Mouse (Mus musculus): ENCODE data around the gene Aes.

Aes gene

GRCm38 (mm10) chr10:81565257-81566228 is 6.3 kb downstream of the Aes start:
- in situ Hi-C loops (cut with MboI, MseI) = loop anchor here (5.0 kb wide), 1 partner anchor 37 kb away; the partner anchor contains the start of gene Tle6

GRCm38 (mm10) chr10:81568381-81569191 is 9.3 kb downstream of the Aes start:
- in situ Hi-C loops (cut with MboI, MseI) = loop anchor here (5.0 kb wide), 1 partner anchor 34 kb away; the partner anchor contains the start of gene Tle6

GRCm38 (mm10) chr10:81569507-81570237 is 10.4 kb downstream of the Aes start:
- in situ Hi-C loops (cut with MboI, MseI) = loop anchor here (5.0 kb wide), 1 partner anchor 33 kb away; the partner anchor contains the start of gene Tle6

- in situ Hi-C loops (cut with MboI, MseI) = no loop called here
These were observed 11.0 kb downstream of the Aes start for GRCm38 (mm10) chr10:81570238-81570800.

- in situ Hi-C loops (cut with MboI, MseI) = no loop called here
These were observed 11.7 kb downstream of the Aes start for GRCm38 (mm10) chr10:81570831-81571500.

- in situ Hi-C loops (cut with MboI, MseI) = no loop called here
These were observed 12.2 kb downstream of the Aes start for GRCm38 (mm10) chr10:81571501-81571876.

GRCm38 (mm10) chr10:81572133-81572671 is 12.9 kb downstream of the Aes start:
- in situ Hi-C loops (cut with MboI, MseI) = no loop called here

- in situ Hi-C loops (cut with MboI, MseI) = no loop called here
These were observed 13.7 kb downstream of the Aes start for GRCm38 (mm10) chr10:81572975-81573374.

GRCm38 (mm10) chr10:81574081-81575056 is 15.1 kb downstream of the Aes start, which contains the start of gene Tle2:
Gene Tle2, plus strand, starts transcription at chr10:81574561.
- in situ Hi-C loops (cut with MboI, MseI) = no loop called here

- in situ Hi-C loops (cut with MboI, MseI) = no loop called here
These were observed 15.9 kb downstream of the Aes start for GRCm38 (mm10) chr10:81575208-81575631.

- in situ Hi-C loops (cut with MboI, MseI) = no loop called here
These were observed 16.4 kb downstream of the Aes start for GRCm38 (mm10) chr10:81575695-81576094.

GRCm38 (mm10) chr10:81579967-81580366 is 20.7 kb downstream of the Aes start:
- in situ Hi-C loops (cut with MboI, MseI) = no loop called here

GRCm38 (mm10) chr10:81580441-81581070 is 21.3 kb downstream of the Aes start:
- in situ Hi-C loops (cut with MboI, MseI) = no loop called here

- in situ Hi-C loops (cut with MboI, MseI) = no loop called here
These were observed 24.1 kb downstream of the Aes start for GRCm38 (mm10) chr10:81583347-81583746.

- in situ Hi-C loops (cut with MboI, MseI) = no loop called here
These were observed 29.5 kb downstream of the Aes start for GRCm38 (mm10) chr10:81588739-81589138.

GRCm38 (mm10) chr10:81591846-81592245 is 32.6 kb downstream of the Aes start:
- in situ Hi-C loops (cut with MboI, MseI) = no loop called here

- in situ Hi-C loops (cut with MboI, MseI) = no loop called here
These were observed 33.3 kb downstream of the Aes start for GRCm38 (mm10) chr10:81592631-81593030.

- in situ Hi-C loops (cut with MboI, MseI) = no loop called here
These were observed 33.9 kb downstream of the Aes start for GRCm38 (mm10) chr10:81593223-81593622.

- in situ Hi-C loops (cut with MboI, MseI) = no loop called here
These were observed 34.6 kb downstream of the Aes start for GRCm38 (mm10) chr10:81593935-81594334.

Data from T-helper 1 cell (primary cell).